Mouse (Mus musculus) megakaryocyte progenitor cell, adult 5-6 weeks (primary cell): ENCODE data around the gene Cers5. TPM values are rescaled to one million over a fixed set of nuclear protein-coding genes. Genes with fewer than 3 reads are reported as not detected.

Experiments
- ATAC-seq: replicated peaks from 2 replicates; pipeline ENCODE4 v1.8.0; 2016; ENCODE audit warnings: mild to moderate bottlenecking, moderate TSS enrichment, inconsistent platforms; ENCODE audit not compliant: poor library complexity
- total RNA-seq, 2 experiments: library from RNA; stranded (forward) in 1 of 2; stranded (reverse) in 1 of 2; fragments of 157-497, 149-512 nt in 1 of 2; fragments of 200-1000 nt in 1 of 2; gene quantifications; 2 replicates each; pipeline versions ENCODE4 v1.2.3 to v1.2.4; 2015 to 2017

Gene Cers5
- total RNA-seq, 2 experiments from 2014 or later, result 23.0 to 49.4 TPM

- no peak for ATAC-seq
These were observed 46.1 kb downstream of the Cers5 start for GRCm38 (mm10) chr15:99726549-99726948.

- peak; percentile 88 for ATAC-seq
These were observed 47.1 kb downstream of the Cers5 start, which contains the start of gene Cox14 for GRCm38 (mm10) chr15:99725341-99726155. Gene Cox14 (plus strand): TSS chr15:99725618.

GRCm38 (mm10) chr15:99724292-99725021, 48.2 kb downstream of the Cers5 start:
- ATAC-seq, result peak; percentile 30

GRCm38 (mm10) chr15:99723515-99724291, 49.0 kb downstream of the Cers5 start:
- ATAC-seq, result no peak

GRCm38 (mm10) chr15:99723120-99723514, 49.6 kb downstream of the Cers5 start:
- ATAC-seq, result no peak

GRCm38 (mm10) chr15:99721921-99722743, 50.6 kb downstream of the Cers5 start:
- ATAC-seq, result no peak

- ATAC-seq, result no peak
These were observed 52.8 kb downstream of the Cers5 start for GRCm38 (mm10) chr15:99719865-99720264.

GRCm38 (mm10) chr15:99718461-99719021, 54.1 kb downstream of the Cers5 start:
- ATAC-seq, result no peak

GRCm38 (mm10) chr15:99717386-99718334, 55.0 kb downstream of the Cers5 start, which contains the start of gene Gpd1:
Gene Gpd1 (plus strand): TSS chr15:99717515.
- no peak for ATAC-seq

GRCm38 (mm10) chr15:99716814-99717213, 55.9 kb downstream of the Cers5 start:
- no peak for ATAC-seq

GRCm38 (mm10) chr15:99715982-99716746, 56.5 kb downstream of the Cers5 start:
- no peak for ATAC-seq

GRCm38 (mm10) chr15:99715361-99715865, 57.3 kb downstream of the Cers5 start:
- ATAC-seq, result peak; percentile 77

- ATAC-seq, result peak; percentile 76
These were observed 57.8 kb downstream of the Cers5 start for GRCm38 (mm10) chr15:99714858-99715257.

GRCm38 (mm10) chr15:99714206-99714605, 58.5 kb downstream of the Cers5 start:
- no peak for ATAC-seq

- ATAC-seq, result no peak
These were observed 59.1 kb downstream of the Cers5 start for GRCm38 (mm10) chr15:99713569-99713968.

GRCm38 (mm10) chr15:99712666-99713559, 59.8 kb downstream of the Cers5 start:
- ATAC-seq, result no peak

- ATAC-seq, result no peak
These were observed 61.2 kb downstream of the Cers5 start for GRCm38 (mm10) chr15:99711491-99711890.
